ENCODE assay signal across 27 mouse cellular contexts in the genomic region with DNA sequence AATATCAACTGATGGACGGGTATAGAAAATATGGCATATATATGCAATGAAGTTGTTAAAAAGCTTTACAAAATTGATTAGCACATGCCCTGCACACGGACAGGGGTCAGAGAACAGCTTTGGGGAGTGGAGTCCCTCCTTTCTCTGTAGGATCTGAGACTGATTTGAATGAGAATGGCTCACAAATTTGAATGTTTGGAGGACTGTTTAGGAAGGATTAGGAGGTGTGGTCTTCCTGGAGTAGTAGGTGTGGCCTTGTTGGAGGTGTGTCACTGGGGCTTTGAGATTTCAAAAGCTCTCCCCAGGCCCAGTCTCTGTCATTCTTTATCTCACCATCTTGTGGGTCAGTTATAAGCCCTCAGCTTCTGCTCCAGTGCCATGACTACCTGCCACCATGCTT.
"Had no signal": no experiment of that assay in that cellular context is flagged by ENCODE, and none has a peak within 500 bp of the region (broad histone marks: within the 10 kb centered on the region; RNA-seq: fewer than 3 reads in every experiment).

No protein-coding gene starts in this region.

- H3K27ac ChIP-seq: gastrocnemius, adult 2 months; heart, embryonic 13.5 days; heart, embryonic 15.5 days; hindbrain, embryonic 13.5 days; hindbrain, embryonic 15.5 days; hindbrain, postnatal 0 days; intestine, embryonic 15.5 days; kidney, embryonic 15.5 days; kidney, postnatal 0 days; limb, embryonic 13.5 days; limb, embryonic 15.5 days; liver, embryonic 13.5 days; liver, embryonic 15.5 days had no signal

- ATAC-seq: hindbrain, postnatal 0 days; intestine, embryonic 15.5 days had no signal

- H3K4me3 ChIP-seq: gastrocnemius, adult 2 months; heart, embryonic 13.5 days; heart, embryonic 15.5 days; hindbrain, embryonic 13.5 days; hindbrain, embryonic 15.5 days; intestine, embryonic 15.5 days; kidney, embryonic 15.5 days; limb, embryonic 13.5 days; limb, embryonic 15.5 days; liver, embryonic 13.5 days; liver, embryonic 15.5 days had no signal

- H3K36me3 ChIP-seq: heart, embryonic 13.5 days; heart, embryonic 15.5 days; hindbrain, embryonic 13.5 days; hindbrain, embryonic 15.5 days; intestine, embryonic 15.5 days; kidney, embryonic 15.5 days; limb, embryonic 13.5 days; limb, embryonic 15.5 days; liver, embryonic 13.5 days; liver, embryonic 15.5 days had no signal

- H3K9ac ChIP-seq: heart, embryonic 13.5 days; heart, embryonic 15.5 days; hindbrain, embryonic 13.5 days; hindbrain, embryonic 15.5 days; intestine, embryonic 15.5 days; kidney, embryonic 15.5 days; limb, embryonic 13.5 days; limb, embryonic 15.5 days; liver, embryonic 13.5 days; liver, embryonic 15.5 days had no signal

- H3K27me3 ChIP-seq: hindbrain, embryonic 15.5 days; intestine, embryonic 15.5 days had no signal

- DNase-seq: gastrocnemius, adult 2 months; gastrocnemius, postnatal 14 days; gastrocnemius, postnatal 36 days; heart, adult 18-20 months; heart, postnatal 14 days; heart, postnatal 36 days; kidney, adult 11 months; kidney, adult 2 months; kidney, adult 9 months; kidney, postnatal 14 days; kidney, postnatal 36 days; layer of hippocampus, adult 9-11 months; layer of hippocampus, postnatal 36 days; left cerebral cortex, postnatal 4 days; liver, embryonic 13.5 days had no signal

- H3K9me3 ChIP-seq: heart, embryonic 15.5 days; hindbrain, embryonic 13.5 days; hindbrain, embryonic 15.5 days; intestine, embryonic 15.5 days; kidney, embryonic 15.5 days; limb, embryonic 15.5 days; liver, embryonic 13.5 days; liver, embryonic 15.5 days had no signal

- H3K4me2 ChIP-seq: heart, embryonic 11.5 days; heart, embryonic 13.5 days; heart, embryonic 15.5 days; hindbrain, embryonic 13.5 days; hindbrain, embryonic 15.5 days; intestine, embryonic 15.5 days; kidney, embryonic 15.5 days; limb, embryonic 13.5 days; limb, embryonic 15.5 days; liver, embryonic 13.5 days; liver, embryonic 15.5 days had no signal
